In genomic region chr3:133582096-133582495, GRCm38 (mm10) we compare ENCODE assay signal across 11 mouse cellular contexts.
"Had no signal": no experiment of that assay in that cellular context is flagged by ENCODE, and none has a peak within 500 bp of the region (broad histone marks: within the 10 kb centered on the region; RNA-seq: fewer than 3 reads in every experiment).

No protein-coding gene starts in this region.

- H3K36me3 ChIP-seq: limb, embryonic 12.5 days; lung, embryonic 15.5 days; neural tube, embryonic 15.5 days had no signal

- DNase-seq: kidney, postnatal 10 days; kidney, postnatal 4 days; midbrain, embryonic 14.5 days; right cerebral cortex, adult 18-20 months; thymus, adult 18-20 months; thymus, postnatal 14 days had no signal

- H3K27ac ChIP-seq: layer of hippocampus, adult 2 months; limb, embryonic 12.5 days; lung, embryonic 15.5 days; neural tube, embryonic 15.5 days had no signal

- H3K9me3 ChIP-seq: limb, embryonic 12.5 days; lung, embryonic 15.5 days; neural tube, embryonic 15.5 days had no signal

- H3K27me3 ChIP-seq: limb, embryonic 12.5 days; lung, embryonic 15.5 days; neural tube, embryonic 15.5 days had no signal

- H3K4me1 ChIP-seq: lung, embryonic 15.5 days; neural tube, embryonic 15.5 days had no signal

- H3K9ac ChIP-seq: limb, embryonic 12.5 days; lung, embryonic 15.5 days; neural tube, embryonic 15.5 days had no signal

- H3K4me3 ChIP-seq: layer of hippocampus, adult 2 months; limb, embryonic 12.5 days; lung, embryonic 15.5 days; myocyte; neural tube, embryonic 15.5 days had no signal

- H3K4me2 ChIP-seq: limb, embryonic 12.5 days; lung, embryonic 15.5 days; neural tube, embryonic 15.5 days had no signal
